Mouse (Mus musculus): ENCODE results near the gene Btbd9. TPM values are rescaled to one million over a fixed set of nuclear protein-coding genes. Genes with fewer than 3 reads are reported as not detected.
"Not testable (repeated sequence)": the region's sequence is repeated elsewhere in the genome, so short reads cannot be mapped to it uniquely, and the experiment has no call there.

The Btbd9 gene
- 47.7 and 59.8 TPM in 2 replicates for polyA plus RNA-seq (2016; fragmentation: Nextera tagmentation; extraction: Ambion mirVana)

GRCm38 (mm10) chr17:30575941-30576773 is at the start of gene Btbd9:
TSS of gene Btbd9 (minus strand) at chr17:30576488.
- WGBS, result under 1% methylated on average over 84 of the region's 94 CpGs
- peak within 1 kb of the TSS; percentile 98 for H3K27ac ChIP-seq
- H3K4me1 ChIP-seq, result peaks cover 23% of the 10 kb centered on the region
- peak; percentile 95 for DNase-seq (ENCODE audit: low spot score)
- peak within 1 kb of the TSS; percentile 85 for H3K4me3 ChIP-seq
- H3K9me3 ChIP-seq, result no peaks in the 10 kb centered on the region
- H3K27me3 ChIP-seq (ENCODE audit: insufficient read depth, poor library complexity, severe bottlenecking), result no peaks in the 10 kb centered on the region
- H3K36me3 ChIP-seq, result no peaks in the 10 kb centered on the region

GRCm38 (mm10) chr17:30624132-30624531 is 47.8 kb upstream of the Btbd9 start, which contains the start of gene Dnah8:
TSS of gene Dnah8 (plus strand) at chr17:30624354.
- WGBS, result no CpG with 5 or more reads among the region's 20 CpGs
- not testable (repeated sequence) for H3K4me1 ChIP-seq; H3K36me3 ChIP-seq; H3K27me3 ChIP-seq (ENCODE audit: insufficient read depth, poor library complexity, severe bottlenecking); DNase-seq (ENCODE audit: low spot score); H3K27ac ChIP-seq; H3K4me3 ChIP-seq; H3K9me3 ChIP-seq

- Histone ChIP-seq H3K36me3 (no peaks in the 10 kb centered on the region), H3K27me3 (ENCODE audit: insufficient read depth, poor library complexity, severe bottlenecking) (no peaks in the 10 kb centered on the region), H3K4me3 (no peak overlapping the region), H3K9me3 (no peaks in the 10 kb centered on the region), H3K4me1 (no peaks in the 10 kb centered on the region), H3K27ac (no peak overlapping the region)
- no peak for DNase-seq (ENCODE audit: low spot score)
- 80% methylated on average over 3 of the region's 3 CpGs for WGBS
Observed at GRCm38 (mm10) chr17:30623200-30623599, 46.9 kb upstream of the Btbd9 start.

GRCm38 (mm10) chr17:30621450-30621849 is 45.2 kb upstream of the Btbd9 start:
- Histone ChIP-seq H3K4me1 (no peaks in the 10 kb centered on the region), H3K27me3 (ENCODE audit: insufficient read depth, poor library complexity, severe bottlenecking) (no peaks in the 10 kb centered on the region), H3K9me3 (no peaks in the 10 kb centered on the region), H3K4me3 (no peak overlapping the region), H3K36me3 (no peaks in the 10 kb centered on the region), H3K27ac (no peak overlapping the region)
- 66% methylated on average over 4 of the region's 4 CpGs for WGBS
- DNase-seq (ENCODE audit: low spot score), result no peak

- WGBS, result 64% methylated on average over 2 of the region's 2 CpGs
- H3K4me3 ChIP-seq, result no peak overlapping the region
- H3K9me3 ChIP-seq, result no peaks in the 10 kb centered on the region
- DNase-seq (ENCODE audit: low spot score), result no peak
- no peaks in the 10 kb centered on the region for H3K36me3 ChIP-seq
- no peak overlapping the region for H3K27ac ChIP-seq
- no peaks in the 10 kb centered on the region for H3K4me1 ChIP-seq
- no peaks in the 10 kb centered on the region for H3K27me3 ChIP-seq (ENCODE audit: insufficient read depth, poor library complexity, severe bottlenecking)
Observed at GRCm38 (mm10) chr17:30620548-30620947, 44.3 kb upstream of the Btbd9 start.

- no peak overlapping the region for H3K4me3 ChIP-seq
- no peaks in the 10 kb centered on the region for H3K4me1 ChIP-seq
- no peaks in the 10 kb centered on the region for H3K36me3 ChIP-seq
- WGBS, result 48% methylated on average over 2 of the region's 2 CpGs
- no peak overlapping the region for H3K27ac ChIP-seq
- no peaks in the 10 kb centered on the region for H3K9me3 ChIP-seq
- DNase-seq (ENCODE audit: low spot score), result no peak
- no peaks in the 10 kb centered on the region for H3K27me3 ChIP-seq (ENCODE audit: insufficient read depth, poor library complexity, severe bottlenecking)
Observed at GRCm38 (mm10) chr17:30619153-30619552, 42.9 kb upstream of the Btbd9 start.

GRCm38 (mm10) chr17:30618136-30618891 is 42.0 kb upstream of the Btbd9 start:
- no peaks in the 10 kb centered on the region for H3K4me1 ChIP-seq
- no peaks in the 10 kb centered on the region for H3K9me3 ChIP-seq
- H3K4me3 ChIP-seq, result no peak overlapping the region
- 83% methylated on average over 3 of the region's 3 CpGs for WGBS
- DNase-seq (ENCODE audit: low spot score), result no peak
- no peaks in the 10 kb centered on the region for H3K27me3 ChIP-seq (ENCODE audit: insufficient read depth, poor library complexity, severe bottlenecking)
- no peak overlapping the region for H3K27ac ChIP-seq
- H3K36me3 ChIP-seq, result no peaks in the 10 kb centered on the region

- H3K27me3 ChIP-seq (ENCODE audit: insufficient read depth, poor library complexity, severe bottlenecking), result no peaks in the 10 kb centered on the region
- no peak overlapping the region for H3K4me3 ChIP-seq
- no peak for DNase-seq (ENCODE audit: low spot score)
- WGBS, result 80% methylated on average over 5 of the region's 5 CpGs
- no peaks in the 10 kb centered on the region for H3K9me3 ChIP-seq
- no peak overlapping the region for H3K27ac ChIP-seq
- no peaks in the 10 kb centered on the region for H3K36me3 ChIP-seq
- H3K4me1 ChIP-seq, result peaks cover 4% of the 10 kb centered on the region
Observed at GRCm38 (mm10) chr17:30616203-30616602, 39.9 kb upstream of the Btbd9 start.

GRCm38 (mm10) chr17:30613350-30613749 is 37.1 kb upstream of the Btbd9 start:
- Histone ChIP-seq H3K36me3 (0 out of 2 replicates have a peak, but pooled peaks cover 4% of the 10 kb centered on the region), H3K4me3 (no peak overlapping the region), H3K27me3 (ENCODE audit: insufficient read depth, poor library complexity, severe bottlenecking) (no peaks in the 10 kb centered on the region), H3K4me1 (peaks cover 23% of the 10 kb centered on the region), H3K27ac (no peak overlapping the region), H3K9me3 (no peaks in the 10 kb centered on the region)
- DNase-seq (ENCODE audit: low spot score), result no peak

- peak overlapping the region; percentile 79 for H3K4me3 ChIP-seq
Observed at GRCm38 (mm10) chr17:30612075-30612859, 36.0 kb upstream of the Btbd9 start.

GRCm38 (mm10) chr17:30611221-30612074 is 35.2 kb upstream of the Btbd9 start:
- 25% methylated on average over 18 of the region's 18 CpGs for WGBS
- H3K4me1 ChIP-seq, result peaks cover 32% of the 10 kb centered on the region
- peaks cover 8% of the 10 kb centered on the region; the same call in 1 of the 2 replicates for H3K36me3 ChIP-seq
- H3K4me3 ChIP-seq, result peak overlapping the region; percentile 79
- no peaks in the 10 kb centered on the region for H3K27me3 ChIP-seq (ENCODE audit: insufficient read depth, poor library complexity, severe bottlenecking)
- no peaks in the 10 kb centered on the region for H3K9me3 ChIP-seq
- DNase-seq (ENCODE audit: low spot score), result no peak
- peak overlapping the region; percentile 95 for H3K27ac ChIP-seq

More at GRCm38 (mm10) chr17:30612075-30612859, 36.0 kb upstream of the Btbd9 start:
- Histone ChIP-seq H3K27ac (peak overlapping the region; percentile 95), H3K4me1 (peaks cover 32% of the 10 kb centered on the region), H3K36me3 (peaks cover 7% of the 10 kb centered on the region; the same call in 1 of the 2 replicates), H3K27me3 (ENCODE audit: insufficient read depth, poor library complexity, severe bottlenecking) (no peaks in the 10 kb centered on the region), H3K9me3 (no peaks in the 10 kb centered on the region)
- under 1% methylated on average over 34 of the region's 34 CpGs for WGBS
- peak; percentile 99 for DNase-seq (ENCODE audit: low spot score)

- H3K36me3 ChIP-seq, result peaks cover 8% of the 10 kb centered on the region; the same call in 1 of the 2 replicates
- WGBS, result 72% methylated on average over 1 of the region's 1 CpGs
- H3K9me3 ChIP-seq, result no peaks in the 10 kb centered on the region
- no peak for DNase-seq (ENCODE audit: low spot score)
- no peaks in the 10 kb centered on the region for H3K27me3 ChIP-seq (ENCODE audit: insufficient read depth, poor library complexity, severe bottlenecking)
- no peak overlapping the region for H3K27ac ChIP-seq
- H3K4me3 ChIP-seq, result peak overlapping the region; percentile 79; the same call in 1 of the 2 replicates
- peaks cover 34% of the 10 kb centered on the region for H3K4me1 ChIP-seq
Observed at GRCm38 (mm10) chr17:30610739-30611138, 34.5 kb upstream of the Btbd9 start.

Measured in heart, embryonic 10.5 days (tissue).